Mouse (Mus musculus) megakaryocyte, embryonic 14.5 days (primary cell): ENCODE measurements around the gene Ryk.

Experiments
- FLI1 ChIP-seq: IDR thresholded peaks from 2 replicates; pipeline ENCODE4 v1.6.1; 2012; ENCODE audit warnings: low read length, inconsistent platforms, mixed read lengths
- GATA1 ChIP-seq: IDR thresholded peaks from 3 replicates; pipeline ENCODE4 v1.6.1; 2012; ENCODE audit warnings: mixed read lengths, low read length, inconsistent platforms, borderline replicate concordance

- TF ChIP-seq FLI1 (no peak), GATA1 (no peak)
These were observed 89.1 kb downstream of the Ryk start for GRCm38 (mm10) chr9:102923836-102924235.
